Mouse (Mus musculus) lung, embryonic 15.5 days (tissue): ENCODE measurements around the gene Tgfbr3. TPM values are rescaled to one million over a fixed set of nuclear protein-coding genes. Genes with fewer than 3 reads are reported as not detected.

Source experiments
- ATAC-seq: fragments of 200-750 bp; cut with Nextera tagmentation; 2 replicates; pipeline ENCODE4 v1.8.0; 2017; ENCODE audit warnings: moderate number of reproducible peaks, borderline replicate concordance; ENCODE audit not compliant: low FRiP score, low TSS enrichment; ENCODE audit errors: extremely low read depth
- H3K27ac ChIP-seq: fragments of 300-500 bp; sonication (generic); 2 replicates; pipeline ENCODE4 v1.5.1; 2015; ENCODE audit warnings: moderate library complexity, mild to moderate bottlenecking, inconsistent platforms
- H3K27me3 ChIP-seq: fragments of 300-500 bp; sonication (generic); 2 replicates; pipeline ENCODE4 v1.6.1; 2015; ENCODE audit warnings: inconsistent platforms
- H3K36me3 ChIP-seq: fragments of 300-500 bp; sonication (generic); 2 replicates; pipeline ENCODE4 v1.6.1; 2015; ENCODE audit warnings: inconsistent platforms
- H3K4me1 ChIP-seq: fragments of 300-500 bp; sonication (generic); 2 replicates; pipeline ENCODE4 v1.6.1; 2015; ENCODE audit warnings: inconsistent platforms
- H3K4me2 ChIP-seq: fragments of 300-500 bp; sonication (generic); 2 replicates; pipeline ENCODE4 v1.6.1; 2015; ENCODE audit warnings: inconsistent platforms, mild to moderate bottlenecking, moderate library complexity
- H3K4me3 ChIP-seq: fragments of 300-500 bp; sonication (generic); 2 replicates; pipeline ENCODE4 v1.5.1; 2015; ENCODE audit warnings: mild to moderate bottlenecking, inconsistent platforms
- H3K9ac ChIP-seq: fragments of 300-500 bp; sonication (generic); 2 replicates; pipeline ENCODE4 v1.6.1; 2015; ENCODE audit warnings: inconsistent platforms
- H3K9me3 ChIP-seq: fragments of 300-500 bp; sonication (generic); 2 replicates; pipeline ENCODE4 v1.6.1; 2016; ENCODE audit warnings: inconsistent platforms
- WGBS: fragments of 180-500 bp; shearing (Covaris S2); methylation state at CpG from one replicate; pipeline ENCODE4 v1.1.7; 2015; 5-methylcytosine and 5-hydroxymethylcytosine counted together
- polyA plus RNA-seq: library from polyadenylated mRNA; unstranded; fragments of >200 nt; fragmentation: Nextera tagmentation; extraction: Ambion mirVana; gene quantifications from 2 replicates; pipeline ENCODE4 v1.2.1, GENCODE M21; 2015

Tgfbr3 gene
- polyA plus RNA-seq, 1 experiment from 2014 or later: 22.2 TPM

- no peaks in the 10 kb centered on the region for H3K9me3 ChIP-seq
- H3K4me1 ChIP-seq: peaks cover 52% of the 10 kb centered on the region
- H3K4me3 ChIP-seq: no peak overlapping the region
- no peak overlapping the region for H3K4me2 ChIP-seq
- no peaks in the 10 kb centered on the region for H3K27me3 ChIP-seq
- WGBS: 90% methylated on average over 4 of the region's 4 CpGs
- H3K36me3 ChIP-seq: no peaks in the 10 kb centered on the region
- no peak overlapping the region for H3K27ac ChIP-seq
- H3K9ac ChIP-seq: no peak overlapping the region
- ATAC-seq: no peak
Observed at GRCm38 (mm10) chr5:107164856-107165255, 124.6 kb downstream of the Tgfbr3 start.

- ATAC-seq: no peak
- Histone ChIP-seq H3K4me2 (no peak overlapping the region), H3K27me3 (no peaks in the 10 kb centered on the region), H3K9me3 (no peaks in the 10 kb centered on the region), H3K4me3 (no peak overlapping the region), H3K4me1 (peaks cover 57% of the 10 kb centered on the region), H3K27ac (peak overlapping the region; percentile 20; the same call in 1 of the 2 replicates), H3K36me3 (no peaks in the 10 kb centered on the region), H3K9ac (no peak overlapping the region)
- 72% methylated on average over 4 of the region's 4 CpGs for WGBS
Observed at GRCm38 (mm10) chr5:107164146-107164545, 125.3 kb downstream of the Tgfbr3 start.

DNA sequence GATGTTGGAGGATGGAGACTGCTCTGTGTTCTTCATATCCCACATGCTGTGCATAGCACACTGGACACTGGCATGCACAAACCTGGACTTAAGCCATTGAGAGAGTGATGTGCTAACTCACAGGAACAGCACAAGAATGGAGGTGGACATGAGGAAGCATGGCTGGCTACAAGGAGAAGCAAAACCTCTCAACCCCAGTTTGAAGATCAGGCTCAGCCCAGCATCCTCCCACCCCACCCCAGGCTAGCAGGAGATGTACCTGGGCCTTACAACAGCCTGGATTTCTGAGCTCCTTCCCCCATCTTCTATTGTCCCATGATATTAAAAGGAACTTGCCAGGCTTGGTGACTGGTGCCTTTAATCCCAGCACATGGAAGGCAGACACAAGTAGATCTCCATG, 126.1 kb downstream of the Tgfbr3 start:
- Histone ChIP-seq H3K9ac (no peak overlapping the region), H3K4me1 (peaks cover 50% of the 10 kb centered on the region)

GRCm38 (mm10) chr5:107162812-107163211, 126.6 kb downstream of the Tgfbr3 start:
- Histone ChIP-seq H3K9ac (no peak overlapping the region), H3K36me3 (no peaks in the 10 kb centered on the region), H3K27ac (no peak overlapping the region), H3K9me3 (no peaks in the 10 kb centered on the region), H3K4me1 (peaks cover 45% of the 10 kb centered on the region), H3K4me2 (no peak overlapping the region), H3K27me3 (no peaks in the 10 kb centered on the region), H3K4me3 (no peak overlapping the region)
- 84% methylated on average over 6 of the region's 6 CpGs for WGBS
- no peak for ATAC-seq

More for the DNA sequence above, 126.1 kb downstream of the Tgfbr3 start:
- ATAC-seq: no peak
- H3K36me3 ChIP-seq: no peaks in the 10 kb centered on the region
- H3K27ac ChIP-seq: no peak overlapping the region
- no peak overlapping the region for H3K4me3 ChIP-seq
- H3K9me3 ChIP-seq: no peaks in the 10 kb centered on the region
- no peak overlapping the region for H3K4me2 ChIP-seq
- H3K27me3 ChIP-seq: no peaks in the 10 kb centered on the region

DNA sequence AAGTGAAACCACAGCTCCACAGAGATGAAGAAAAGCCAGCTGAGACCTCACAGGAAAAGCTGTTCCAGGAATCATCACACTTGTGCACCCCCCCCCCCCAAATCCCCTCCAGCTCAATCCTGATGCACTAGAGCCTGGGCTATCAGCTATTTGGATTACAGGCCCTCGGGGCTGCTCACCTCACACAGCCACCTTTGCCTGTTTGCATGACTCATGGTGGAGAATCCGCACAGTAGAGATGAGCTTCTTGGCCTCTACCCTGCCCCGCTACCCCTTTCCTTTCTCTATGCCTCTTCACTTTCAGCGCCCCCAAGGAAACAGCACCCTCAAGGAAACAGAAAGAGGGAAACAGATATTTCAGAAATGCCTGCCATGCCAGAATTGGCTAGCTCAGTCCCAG, 127.1 kb downstream of the Tgfbr3 start:
- no peak for ATAC-seq
- no peaks in the 10 kb centered on the region for H3K36me3 ChIP-seq
- H3K9me3 ChIP-seq: no peaks in the 10 kb centered on the region
- H3K27ac ChIP-seq: no peak overlapping the region
- no peaks in the 10 kb centered on the region for H3K27me3 ChIP-seq
- peaks cover 45% of the 10 kb centered on the region for H3K4me1 ChIP-seq
- 81% methylated on average over 4 of the region's 4 CpGs for WGBS
- no peak overlapping the region for H3K4me3 ChIP-seq
- no peak overlapping the region for H3K4me2 ChIP-seq
- no peak overlapping the region for H3K9ac ChIP-seq

DNA sequence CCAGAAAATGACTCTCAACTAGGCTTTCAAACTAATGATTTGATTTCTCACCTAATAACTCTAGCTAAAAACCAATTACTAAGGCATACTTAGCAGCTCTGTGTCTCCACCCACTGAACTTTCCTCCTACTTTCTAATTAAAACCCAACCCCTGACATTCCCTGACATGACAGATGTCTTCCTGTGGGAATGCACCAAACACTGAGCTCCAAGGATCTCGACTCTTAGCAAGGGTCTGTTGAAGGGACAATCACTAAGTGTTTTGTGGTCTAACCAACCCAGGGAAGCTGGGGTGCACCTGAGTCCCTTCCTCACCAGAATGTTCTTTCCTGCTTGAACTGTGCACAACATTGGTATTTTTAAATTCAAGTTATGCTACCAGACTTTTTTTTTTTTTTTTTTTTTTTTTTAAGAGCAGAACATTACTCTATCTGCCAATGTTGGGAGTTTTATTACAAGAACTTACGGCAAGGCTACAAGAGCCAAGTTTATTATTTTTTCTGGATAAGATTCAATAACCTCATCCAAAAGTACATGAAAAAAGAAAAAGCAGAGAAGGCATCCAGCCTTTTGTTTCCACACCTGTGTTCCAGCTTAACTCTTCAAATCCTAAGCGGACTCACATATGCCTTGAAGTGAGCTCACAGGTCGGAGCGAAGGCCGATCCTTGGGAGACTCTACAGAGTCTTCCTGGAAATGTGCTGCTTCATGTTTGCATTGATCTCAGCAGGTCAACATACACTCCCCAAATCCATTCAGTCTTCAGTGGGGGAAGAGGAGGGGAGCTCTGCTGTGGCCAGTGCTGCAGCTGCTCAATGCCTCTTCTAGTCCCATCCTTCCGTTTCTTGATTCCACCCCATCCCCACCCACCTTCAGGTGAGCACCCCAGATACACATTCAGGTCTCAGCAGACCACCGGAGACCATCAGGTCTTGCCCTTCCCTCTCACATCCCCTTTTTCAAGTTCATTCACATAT, 129.2 kb downstream of the Tgfbr3 start:
- Histone ChIP-seq H3K4me2 (no peak overlapping the region), H3K4me1 (peaks cover 31% of the 10 kb centered on the region), H3K27ac (no peak overlapping the region), H3K4me3 (no peak overlapping the region), H3K9ac (no peak overlapping the region), H3K27me3 (no peaks in the 10 kb centered on the region), H3K36me3 (no peaks in the 10 kb centered on the region), H3K9me3 (no peaks in the 10 kb centered on the region)
- 67% methylated on average over 8 of the region's 8 CpGs for WGBS
- ATAC-seq: no peak

GRCm38 (mm10) chr5:107158531-107159178, 130.8 kb downstream of the Tgfbr3 start:
- Histone ChIP-seq H3K27ac (no peak overlapping the region), H3K9me3 (no peaks in the 10 kb centered on the region), H3K36me3 (no peaks in the 10 kb centered on the region), H3K4me3 (no peak overlapping the region), H3K9ac (no peak overlapping the region), H3K4me1 (peaks cover 27% of the 10 kb centered on the region), H3K4me2 (no peak overlapping the region), H3K27me3 (no peaks in the 10 kb centered on the region)
- ATAC-seq: no peak
- 84% methylated on average over 7 of the region's 7 CpGs for WGBS

DNA sequence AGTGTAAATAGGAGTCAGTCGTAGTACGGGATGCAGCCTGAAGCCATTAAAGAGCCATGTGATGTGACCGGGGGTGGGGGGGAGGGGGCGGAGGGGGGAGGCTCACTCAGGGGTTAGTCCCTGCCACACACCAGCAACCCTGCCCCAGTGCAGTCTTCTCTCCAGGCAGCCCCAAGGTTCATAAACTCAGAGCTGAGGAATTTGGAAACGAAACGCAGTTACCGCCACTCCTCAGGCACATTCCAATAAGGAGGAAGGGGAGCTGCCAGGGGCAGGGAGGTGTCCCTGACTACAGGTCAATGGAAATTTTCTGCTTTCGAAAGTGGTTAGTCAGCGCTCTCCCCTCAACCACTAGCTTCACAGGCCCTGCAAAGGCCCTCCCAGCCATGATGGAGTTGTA, 132.0 kb downstream of the Tgfbr3 start:
- Histone ChIP-seq H3K9ac (no peak overlapping the region), H3K27me3 (no peaks in the 10 kb centered on the region), H3K9me3 (no peaks in the 10 kb centered on the region), H3K36me3 (no peaks in the 10 kb centered on the region), H3K27ac (peak overlapping the region; percentile 19; the same call in 1 of the 2 replicates), H3K4me3 (no peak overlapping the region), H3K4me2 (no peak overlapping the region; the same call in 1 of the 2 replicates), H3K4me1 (peaks cover 27% of the 10 kb centered on the region)
- peak; percentile 66; the same call in 1 of the 2 replicates for ATAC-seq
- 28% methylated on average over 9 of the region's 9 CpGs for WGBS

- Histone ChIP-seq H3K27ac (no peak overlapping the region), H3K4me3 (no peak overlapping the region), H3K9ac (no peak overlapping the region), H3K4me2 (no peak overlapping the region), H3K27me3 (no peaks in the 10 kb centered on the region), H3K4me1 (peaks cover 37% of the 10 kb centered on the region), H3K9me3 (no peaks in the 10 kb centered on the region), H3K36me3 (no peaks in the 10 kb centered on the region)
- ATAC-seq: no peak
- WGBS: 84% methylated on average over 3 of the region's 3 CpGs
Observed at GRCm38 (mm10) chr5:107156096-107156495, 133.3 kb downstream of the Tgfbr3 start.

DNA sequence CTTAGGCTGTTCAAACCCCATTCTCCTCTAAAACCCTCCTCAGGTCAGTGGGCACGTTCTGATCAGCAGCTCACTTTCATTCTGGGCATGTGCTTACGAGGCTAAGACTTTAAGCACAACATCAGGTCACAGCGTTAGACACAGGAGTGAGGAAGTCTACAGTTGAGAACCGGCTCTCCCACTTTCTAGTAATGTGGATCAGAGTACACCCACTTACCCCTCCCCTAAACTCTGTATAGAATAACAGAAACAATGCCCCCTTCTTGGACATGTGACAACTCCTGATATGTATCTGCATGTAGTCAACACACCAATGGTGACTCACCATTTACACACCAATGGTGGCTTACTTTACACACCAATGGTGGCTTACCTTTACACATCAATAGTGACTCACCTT, 136.4 kb downstream of the Tgfbr3 start:
- no peaks in the 10 kb centered on the region for H3K36me3 ChIP-seq
- no peak overlapping the region for H3K4me2 ChIP-seq
- no peak for ATAC-seq
- H3K9ac ChIP-seq: no peak overlapping the region
- WGBS: 64% methylated on average over 4 of the region's 4 CpGs
- no peak overlapping the region for H3K4me3 ChIP-seq
- H3K27ac ChIP-seq: no peak overlapping the region
- no peaks in the 10 kb centered on the region for H3K9me3 ChIP-seq
- H3K4me1 ChIP-seq: peaks cover 34% of the 10 kb centered on the region
- no peaks in the 10 kb centered on the region for H3K27me3 ChIP-seq

- Histone ChIP-seq H3K9me3 (no peaks in the 10 kb centered on the region), H3K27ac (no peak overlapping the region), H3K9ac (no peak overlapping the region), H3K27me3 (no peaks in the 10 kb centered on the region), H3K4me2 (no peak overlapping the region), H3K4me1 (peaks cover 33% of the 10 kb centered on the region), H3K4me3 (no peak overlapping the region), H3K36me3 (no peaks in the 10 kb centered on the region)
- WGBS: 42% methylated on average over 3 of the region's 3 CpGs
- peak; percentile 53 for ATAC-seq
Observed at GRCm38 (mm10) chr5:107151320-107151719, 138.1 kb downstream of the Tgfbr3 start.
